Mouse (Mus musculus): ENCODE measurements at regions not wholly inside any gene's neighbourhood (a gene's known extent, or its start where the extent isn't known, plus 50 kb on each side); places are given as distances from the start of the nearest gene placed in this dataset.

DNA sequence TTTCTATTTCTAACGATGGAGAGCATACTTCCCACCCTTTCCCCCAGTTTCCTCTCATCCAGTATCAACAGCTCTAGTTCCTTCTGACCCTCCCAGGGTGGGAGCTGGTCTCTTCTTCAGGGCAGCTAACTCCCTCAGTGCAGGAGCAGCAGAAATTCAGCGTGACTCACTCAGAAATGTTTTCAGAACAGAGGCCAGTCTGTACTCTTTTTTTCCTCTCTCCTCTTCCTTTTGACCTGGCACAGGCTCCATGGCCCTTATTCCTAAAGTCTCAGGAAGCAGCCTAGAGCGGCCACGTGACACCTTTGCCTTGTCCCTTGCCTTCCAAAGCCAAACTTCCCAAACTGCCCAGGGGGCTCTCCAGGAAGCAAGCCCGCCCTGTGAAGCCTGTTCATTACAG lies 55.4 kb downstream of the Pja1 start:
- WGBS = 56% methylated on average over 5 of the region's 5 CpGs
- ATAC-seq = no peak
- Histone ChIP-seq H3K27me3 (ENCODE audit: insufficient read depth, low read length) (no peaks in the 10 kb centered on the region), H3K9me3 (ENCODE audit: low read length) (no peaks in the 10 kb centered on the region), H3K9ac (replicated peaks; ENCODE audit: low read length) (no peak overlapping the region), H3K4me1 (ENCODE audit: insufficient read depth, low read length) (no peaks in the 10 kb centered on the region; the same call in 1 of the 2 replicates), H3K36me3 (ENCODE audit: insufficient read depth, low read length) (no peaks in the 10 kb centered on the region), H3K4me3 (ENCODE audit: low read length) (no peak overlapping the region), H3K4me2 (ENCODE audit: low read depth, low read length) (no peak overlapping the region), H3K27ac (no peak overlapping the region)
- no peak for DNase-seq (ENCODE audit: low spot score)
- TF ChIP-seq CTCF (IDR thresholded peaks at IDR 0.05; ENCODE audit: low read depth) = no peak

DNA sequence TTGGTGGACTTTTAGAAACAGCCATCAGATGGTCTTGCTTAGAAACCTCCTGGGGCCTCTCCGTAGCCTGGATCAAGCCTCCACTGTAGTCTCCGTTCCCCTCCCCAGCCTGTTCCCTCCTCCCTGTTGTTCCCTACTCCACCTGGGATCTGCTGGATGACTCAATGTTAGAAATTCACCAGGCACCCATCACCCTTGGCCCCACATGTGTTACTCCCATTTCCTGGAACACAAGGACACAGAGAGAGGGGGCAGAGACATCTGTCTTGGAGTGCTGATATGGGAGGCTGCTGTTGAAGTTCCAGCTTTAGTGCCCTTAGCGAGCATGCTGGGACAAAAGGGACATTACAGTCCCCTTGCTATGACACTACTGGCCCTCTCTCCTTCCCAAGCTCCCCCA lies 60.1 kb downstream of the Pja1 start:
- ATAC-seq = no peak
- H3K27ac ChIP-seq = no peak overlapping the region
- H3K9ac ChIP-seq (replicated peaks; ENCODE audit: low read length) = no peak overlapping the region
- 91% methylated on average over 3 of the region's 3 CpGs for WGBS
- H3K4me1 ChIP-seq (ENCODE audit: insufficient read depth, low read length) = no peaks in the 10 kb centered on the region
- H3K4me3 ChIP-seq (ENCODE audit: low read length) = no peak overlapping the region
- no peaks in the 10 kb centered on the region for H3K36me3 ChIP-seq (ENCODE audit: insufficient read depth, low read length)
- no peak overlapping the region for H3K4me2 ChIP-seq (ENCODE audit: low read depth, low read length)
- no peak for TF ChIP-seq CTCF (IDR thresholded peaks at IDR 0.05; ENCODE audit: low read depth)
- no peak for DNase-seq (ENCODE audit: low spot score)
- no peaks in the 10 kb centered on the region for H3K27me3 ChIP-seq (ENCODE audit: insufficient read depth, low read length)
- no peaks in the 10 kb centered on the region for H3K9me3 ChIP-seq (ENCODE audit: low read length)

GRCm38 (mm10) chrX:99409858-99410257 lies 61.2 kb downstream of the Pja1 start:
- no peak overlapping the region for H3K4me2 ChIP-seq (ENCODE audit: low read depth, low read length)
- ATAC-seq = no peak
- 81% methylated on average over 10 of the region's 10 CpGs for WGBS
- no peaks in the 10 kb centered on the region for H3K4me1 ChIP-seq (ENCODE audit: insufficient read depth, low read length)
- H3K9ac ChIP-seq (replicated peaks; ENCODE audit: low read length) = no peak overlapping the region
- no peaks in the 10 kb centered on the region for H3K27me3 ChIP-seq (ENCODE audit: insufficient read depth, low read length)
- TF ChIP-seq CTCF (IDR thresholded peaks at IDR 0.05; ENCODE audit: low read depth) = no peak
- H3K27ac ChIP-seq = no peak overlapping the region
- no peaks in the 10 kb centered on the region for H3K36me3 ChIP-seq (ENCODE audit: insufficient read depth, low read length)
- no peak for DNase-seq (ENCODE audit: low spot score)
- no peaks in the 10 kb centered on the region for H3K9me3 ChIP-seq (ENCODE audit: low read length)
- no peak overlapping the region for H3K4me3 ChIP-seq (ENCODE audit: low read length)

GRCm38 (mm10) chrX:99409331-99409730 lies 61.7 kb downstream of the Pja1 start:
- no peak overlapping the region for H3K4me2 ChIP-seq (ENCODE audit: low read depth, low read length)
- no peaks in the 10 kb centered on the region for H3K4me1 ChIP-seq (ENCODE audit: insufficient read depth, low read length)
- TF ChIP-seq CTCF (IDR thresholded peaks at IDR 0.05; ENCODE audit: low read depth) = no peak
- WGBS = 71% methylated on average over 5 of the region's 5 CpGs
- no peak overlapping the region for H3K9ac ChIP-seq (replicated peaks; ENCODE audit: low read length)
- no peaks in the 10 kb centered on the region for H3K27me3 ChIP-seq (ENCODE audit: insufficient read depth, low read length)
- DNase-seq (ENCODE audit: low spot score) = no peak
- H3K4me3 ChIP-seq (ENCODE audit: low read length) = no peak overlapping the region
- no peaks in the 10 kb centered on the region for H3K9me3 ChIP-seq (ENCODE audit: low read length)
- ATAC-seq = no peak
- no peak overlapping the region for H3K27ac ChIP-seq
- no peaks in the 10 kb centered on the region for H3K36me3 ChIP-seq (ENCODE audit: insufficient read depth, low read length)

GRCm38 (mm10) chrX:99408804-99409203 lies 62.3 kb downstream of the Pja1 start:
- Histone ChIP-seq H3K27me3 (ENCODE audit: insufficient read depth, low read length) (no peaks in the 10 kb centered on the region), H3K9ac (replicated peaks; ENCODE audit: low read length) (no peak overlapping the region), H3K36me3 (ENCODE audit: insufficient read depth, low read length) (no peaks in the 10 kb centered on the region), H3K4me2 (ENCODE audit: low read depth, low read length) (no peak overlapping the region), H3K4me3 (ENCODE audit: low read length) (no peak overlapping the region), H3K4me1 (ENCODE audit: insufficient read depth, low read length) (no peaks in the 10 kb centered on the region), H3K9me3 (ENCODE audit: low read length) (no peaks in the 10 kb centered on the region), H3K27ac (no peak overlapping the region)
- ATAC-seq = no peak
- TF ChIP-seq CTCF (IDR thresholded peaks at IDR 0.05; ENCODE audit: low read depth) = no peak
- no peak for DNase-seq (ENCODE audit: low spot score)
- 64% methylated on average over 6 of the region's 6 CpGs for WGBS

GRCm38 (mm10) chrX:99405843-99406242 lies 65.2 kb downstream of the Pja1 start:
- Histone ChIP-seq H3K9ac (replicated peaks; ENCODE audit: low read length) (no peak overlapping the region), H3K9me3 (ENCODE audit: low read length) (no peaks in the 10 kb centered on the region), H3K4me2 (ENCODE audit: low read depth, low read length) (no peak overlapping the region), H3K36me3 (ENCODE audit: insufficient read depth, low read length) (no peaks in the 10 kb centered on the region), H3K27me3 (ENCODE audit: insufficient read depth, low read length) (no peaks in the 10 kb centered on the region), H3K4me1 (ENCODE audit: insufficient read depth, low read length) (no peaks in the 10 kb centered on the region), H3K27ac (no peak overlapping the region), H3K4me3 (ENCODE audit: low read length) (no peak overlapping the region)
- no peak for ATAC-seq
- WGBS = 65% methylated on average over 8 of the region's 8 CpGs
- TF ChIP-seq CTCF (IDR thresholded peaks at IDR 0.05; ENCODE audit: low read depth) = no peak
- no peak for DNase-seq (ENCODE audit: low spot score)

- no peak for DNase-seq (ENCODE audit: low spot score)
- peak; percentile 35; the same call in 1 of the 2 replicates for ATAC-seq
- no peaks in the 10 kb centered on the region for H3K27me3 ChIP-seq (ENCODE audit: insufficient read depth, low read length)
- no peaks in the 10 kb centered on the region for H3K9me3 ChIP-seq (ENCODE audit: low read length)
- no peak overlapping the region for H3K27ac ChIP-seq
- H3K4me3 ChIP-seq (ENCODE audit: low read length) = no peak overlapping the region
- no peak for TF ChIP-seq CTCF (IDR thresholded peaks at IDR 0.05; ENCODE audit: low read depth)
- no peak overlapping the region for H3K9ac ChIP-seq (replicated peaks; ENCODE audit: low read length)
- no peaks in the 10 kb centered on the region for H3K36me3 ChIP-seq (ENCODE audit: insufficient read depth, low read length)
- no peak overlapping the region for H3K4me2 ChIP-seq (ENCODE audit: low read depth, low read length)
- no peaks in the 10 kb centered on the region for H3K4me1 ChIP-seq (ENCODE audit: insufficient read depth, low read length)
- WGBS = 69% methylated on average over 6 of the region's 6 CpGs
Observed at GRCm38 (mm10) chrX:99403521-99404149, 67.4 kb downstream of the Pja1 start.
